13 mouse cellular contexts compared by ENCODE assay signal in genomic region chr11:70842983-70843382, GRCm38 (mm10). TPM values are rescaled to one million over a fixed set of nuclear protein-coding genes. Genes with fewer than 3 reads are reported as not detected.
"Had no signal": no experiment of that assay in that cellular context is flagged by ENCODE, and none has a peak within 500 bp of the region (broad histone marks: within the 10 kb centered on the region; RNA-seq: fewer than 3 reads in every experiment).

No protein-coding gene starts in this region.

- H3K9me3 ChIP-seq: limb, embryonic 15.5 days; midbrain, embryonic 15.5 days; neural tube, embryonic 12.5 days had no signal

- H3K27me3 ChIP-seq: limb, embryonic 15.5 days; neural tube, embryonic 12.5 days had no signal

- H3K27ac ChIP-seq: hindbrain, postnatal 0 days; midbrain, embryonic 15.5 days; neural tube, embryonic 12.5 days; stomach, postnatal 0 days had no signal

- H3K4me3 ChIP-seq: layer of hippocampus, adult 2 months; left cerebral cortex, adult 2 months; limb, embryonic 15.5 days; midbrain, embryonic 15.5 days; neural tube, embryonic 12.5 days had no signal

- H3K4me2 ChIP-seq: limb, embryonic 15.5 days; midbrain, embryonic 15.5 days had no signal

- H3K36me3 ChIP-seq: limb, embryonic 15.5 days; midbrain, embryonic 15.5 days; neural tube, embryonic 12.5 days had no signal

- H3K9ac ChIP-seq: limb, embryonic 15.5 days; midbrain, embryonic 15.5 days; neural tube, embryonic 12.5 days had no signal

- DNase-seq: kidney, postnatal 14 days; lung, adult 18-20 months; thymus, postnatal 4 days had no signal

- ATAC-seq: hindbrain, postnatal 0 days; midbrain, embryonic 15.5 days had no signal

RNA-seq across cellular contexts. Expression of gene Scimp, which starts 30.6 kb away (rescaled TPM):
- total RNA-seq: hindbrain, postnatal 0 days; layer of hippocampus, adult 2 months; layer of hippocampus, postnatal 14 days; left cerebral cortex, adult 2 months; left cerebral cortex, postnatal 25 days had no signal
- polyA plus RNA-seq: limb, embryonic 11.5 days; midbrain, embryonic 15.5 days; neural tube, embryonic 12.5 days had no signal
